In the genomic region with DNA sequence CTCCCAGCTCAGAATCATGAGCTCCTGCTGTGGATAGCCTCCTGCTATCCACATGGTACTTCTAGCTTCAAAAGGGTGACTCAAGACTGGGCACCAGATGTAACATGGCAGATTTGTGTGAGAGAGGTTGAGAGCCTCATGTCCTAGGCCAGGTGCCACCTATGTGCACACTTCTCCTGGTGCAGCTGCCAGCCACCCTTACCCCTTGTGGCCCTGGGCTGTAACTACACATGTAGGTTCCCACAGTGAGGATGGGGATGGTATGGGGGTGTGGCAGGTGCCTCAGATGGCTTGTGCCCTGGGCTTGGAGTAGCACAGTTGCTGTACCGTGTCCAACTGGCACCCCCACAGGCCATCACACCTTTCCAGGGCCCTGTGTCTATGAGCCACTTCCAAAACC, we compare ENCODE assay signal across 16 mouse cellular contexts.
DNase-seq lines count a peak whose midpoint lies in the region; ATAC-seq and TF ChIP-seq lines count a peak whose summit lies in the region.
"Had no signal": no experiment of that assay in that cellular context is flagged by ENCODE, and none has a peak within 500 bp of the region (broad histone marks: within the 10 kb centered on the region; RNA-seq: fewer than 3 reads in every experiment).

No protein-coding gene starts in this region.

- H3K4me2 ChIP-seq in kidney, embryonic 14.5 days (replicated peaks; ENCODE audit: low read depth, low read length): no peak overlapping the region
- no peak overlapping the region for H3K4me2 ChIP-seq in kidney, embryonic 15.5 days
- H3K4me2 ChIP-seq in lung, postnatal 0 days (replicated peaks; ENCODE audit: low read depth, low read length): no peak overlapping the region
- H3K4me2 ChIP-seq: limb, embryonic 15.5 days had no signal

- TF ChIP-seq EP300 in lung, postnatal 0 days (IDR thresholded peaks at IDR 0.05): no peak

- no peaks in the 10 kb centered on the region for H3K36me3 ChIP-seq in kidney, embryonic 14.5 days (ENCODE audit: control insufficient read depth, insufficient read depth, low read length)
- no peaks in the 10 kb centered on the region for H3K36me3 ChIP-seq in kidney, embryonic 15.5 days
- H3K36me3 ChIP-seq in lung, postnatal 0 days (ENCODE audit: insufficient read depth, low read length): no peaks in the 10 kb centered on the region
- H3K36me3 ChIP-seq: limb, embryonic 15.5 days had no signal

- H3K27ac ChIP-seq in kidney, embryonic 14.5 days (ENCODE audit: low read depth, low read length): no peak overlapping the region
- no peak overlapping the region for H3K27ac ChIP-seq in kidney, embryonic 15.5 days
- H3K27ac ChIP-seq in lung, postnatal 0 days (ENCODE audit: low read length): no peak overlapping the region
- H3K27ac ChIP-seq: limb, embryonic 15.5 days; macrophage had no signal

- no peaks in the 10 kb centered on the region for H3K27me3 ChIP-seq in kidney, embryonic 14.5 days (ENCODE audit: control insufficient read depth, insufficient read depth, low read length)
- no peaks in the 10 kb centered on the region for H3K27me3 ChIP-seq in kidney, embryonic 15.5 days
- no peaks in the 10 kb centered on the region for H3K27me3 ChIP-seq in lung, postnatal 0 days (replicated peaks; ENCODE audit: insufficient read depth, low read length)
- H3K27me3 ChIP-seq: limb, embryonic 15.5 days; Patski had no signal

- H3K9me3 ChIP-seq in kidney, embryonic 14.5 days (ENCODE audit: control insufficient read depth, low read length): no peaks in the 10 kb centered on the region
- H3K9me3 ChIP-seq in kidney, embryonic 15.5 days (replicated peaks): no peaks in the 10 kb centered on the region
- H3K9me3 ChIP-seq in lung, postnatal 0 days (ENCODE audit: low read length): no peaks in the 10 kb centered on the region
- H3K9me3 ChIP-seq: limb, embryonic 15.5 days had no signal

- TF ChIP-seq CTCF in lung, postnatal 0 days (IDR thresholded peaks at IDR 0.05): peak; percentile 47

- 0 out of 2 replicates have a peak, but pooled peaks have one; percentile 28 for ATAC-seq in kidney, embryonic 14.5 days (ENCODE audit: low FRiP score, low TSS enrichment)
- no peak for ATAC-seq in kidney, embryonic 15.5 days (replicated peaks; ENCODE audit: low FRiP score)
- ATAC-seq in lung, postnatal 0 days: no peak
- peak; percentile 83 for ATAC-seq in megakaryocyte-erythroid progenitor cell, adult 5-6 weeks (replicated peaks; ENCODE audit: low FRiP score, low TSS enrichment, poor library complexity, severe bottlenecking)
- ATAC-seq: forebrain, embryonic 16.5 days; Patski had no signal

- peak; percentile 5 to 17 for DNase-seq in cerebellum, postnatal 10 days
- no peak for DNase-seq in cerebellum, adult 8-10 months
- no peak for DNase-seq in lung, postnatal 0 days (ENCODE audit: low spot score)
- no peak for DNase-seq in lung, adult 18-20 months
- DNase-seq in heart, postnatal 14 days: no peak
- DNase-seq: cerebellum, adult 11 months; heart, postnatal 10 days; kidney, postnatal 25 days; midbrain, embryonic 14.5 days had no signal

- 69% methylated on average over 1 of the region's 1 CpGs for WGBS in kidney, embryonic 14.5 days
- 94% methylated on average over 1 of the region's 1 CpGs for WGBS in kidney, embryonic 15.5 days
- 85% methylated on average over 1 of the region's 1 CpGs for WGBS in lung, postnatal 0 days

- no peak overlapping the region for H3K9ac ChIP-seq in kidney, embryonic 14.5 days (ENCODE audit: low read depth, low read length)
- H3K9ac ChIP-seq in kidney, embryonic 15.5 days: no peak overlapping the region
- H3K9ac ChIP-seq in lung, postnatal 0 days (replicated peaks; ENCODE audit: low read depth): no peak overlapping the region
- H3K9ac ChIP-seq: limb, embryonic 15.5 days had no signal

- no peaks in the 10 kb centered on the region for H3K4me1 ChIP-seq in kidney, embryonic 14.5 days (ENCODE audit: control insufficient read depth, insufficient read depth, low read length)
- no peaks in the 10 kb centered on the region for H3K4me1 ChIP-seq in kidney, embryonic 15.5 days
- H3K4me1 ChIP-seq in lung, postnatal 0 days (ENCODE audit: insufficient read depth, low read depth, low read length): no peaks in the 10 kb centered on the region
- H3K4me1 ChIP-seq: limb, embryonic 15.5 days had no signal

- intact Hi-C loops in heart, postnatal 14 days (cut with DNase I): no loop called here

- no peak overlapping the region for H3K4me3 ChIP-seq in kidney, embryonic 14.5 days (ENCODE audit: low read length)
- H3K4me3 ChIP-seq in kidney, embryonic 15.5 days (replicated peaks): no peak overlapping the region
- H3K4me3 ChIP-seq in lung, postnatal 0 days (ENCODE audit: low read depth, low read length): no peak overlapping the region
- H3K4me3 ChIP-seq: limb, embryonic 15.5 days had no signal

Comparison
In these comparisons a context has a peak if more than half of its experiments do, and no peak if none do; other contexts are left out.
1. DNase-seq: peak in cerebellum, postnatal 10 days (2 of 2); none in cerebellum, adult 8-10 months (single experiment), lung, postnatal 0 days (single experiment), lung, adult 18-20 months (0 of 2) and heart, postnatal 14 days (0 of 2).
2. ATAC-seq: peak in kidney, embryonic 14.5 days (single experiment) and megakaryocyte-erythroid progenitor cell, adult 5-6 weeks (single experiment); none in kidney, embryonic 15.5 days (single experiment) and lung, postnatal 0 days (single experiment).